8 mouse cellular contexts compared by ENCODE assay signal in genomic region chr9:106452821-106453220, GRCm38 (mm10). TPM values are rescaled to one million over a fixed set of nuclear protein-coding genes. Genes with fewer than 3 reads are reported as not detected.
DNase-seq lines count a peak whose midpoint lies in the region; ATAC-seq lines count a peak whose summit lies in the region.

No protein-coding gene starts in this region.

- peak overlapping the region; percentile 96 for H3K4me2 ChIP-seq in limb, embryonic 12.5 days

- intact Hi-C loops in left cerebral cortex, postnatal 4 days (cut with DNase I): no loop called here

- H3K9me3 ChIP-seq in limb, embryonic 12.5 days: no peaks in the 10 kb centered on the region

- H3K9ac ChIP-seq in limb, embryonic 12.5 days (replicated peaks): peak overlapping the region; percentile 88

- DNase-seq in left cerebral cortex, postnatal 4 days: peak; percentile 91
- no peak for DNase-seq in left cerebral cortex, adult 8-10 months (ENCODE audit: low spot score in 2 of 2)
- DNase-seq in cerebellum, adult 9-11 months: peak; percentile 92
- peak; percentile 67 for DNase-seq in heart, postnatal 4 days
- DNase-seq in retina, embryonic 14.5 days (ENCODE audit: low spot score): peak; percentile 82
- DNase-seq in thymus, postnatal 4 days: no peak
- no peak for DNase-seq in Muller cell, postnatal 12 days (ENCODE audit: inconsistent ontology term)

- H3K4me3 ChIP-seq in limb, embryonic 12.5 days (replicated peaks): peak overlapping the region; percentile 81

- WGBS in limb, embryonic 12.5 days: 0% methylated on average over 7 of the region's 7 CpGs

- peak overlapping the region; percentile 94 for H3K27ac ChIP-seq in limb, embryonic 12.5 days

- peaks cover 17% of the 10 kb centered on the region; the same call in 1 of the 2 replicates for H3K36me3 ChIP-seq in limb, embryonic 12.5 days

- peaks cover 81% of the 10 kb centered on the region for H3K4me1 ChIP-seq in limb, embryonic 12.5 days (replicated peaks)

- no peak for ATAC-seq in limb, embryonic 12.5 days (ENCODE audit: insufficient number of reproducible peaks, insufficient read depth, low FRiP score, low TSS enrichment, low read depth)

- H3K27me3 ChIP-seq in limb, embryonic 12.5 days: no peaks in the 10 kb centered on the region

RNA-seq across cellular contexts. Expression of gene Pcbp4, which starts 0.3 kb away (rescaled TPM):
- 100 to 1,000 TPM; 409 to 418 TPM for total RNA-seq in left cerebral cortex, postnatal 4 days (2021)
- total RNA-seq in left cerebral cortex, adult 8-10 months (2022): 100 to 1,000 TPM; 201 to 223 (median 211) TPM
- 100 to 1,000 TPM in 1 of 2 experiments, 10 to 100 TPM in 1; 96.8 to 101 TPM for total RNA-seq in heart, postnatal 4 days (2021)
- 172 and 176 TPM in 2 replicates for polyA plus RNA-seq in limb, embryonic 12.5 days (2016; fragmentation: Nextera tagmentation; extraction: Ambion mirVana)

RNA-seq across cellular contexts. Expression of gene Abhd14a, which starts 5.3 kb away (rescaled TPM):
- total RNA-seq in left cerebral cortex, postnatal 4 days (2021): 10 to 100 TPM; 70.1 to 71.4 TPM
- 10 to 100 TPM; 31.7 to 35.8 (median 34.5) TPM for total RNA-seq in left cerebral cortex, adult 8-10 months (2022)
- total RNA-seq in heart, postnatal 4 days (2021): 10 to 100 TPM; 23.7 to 26.1 TPM
- polyA plus RNA-seq in limb, embryonic 12.5 days (2016; fragmentation: Nextera tagmentation; extraction: Ambion mirVana): 56.0 and 57.8 TPM in 2 replicates

RNA-seq across cellular contexts. Expression of gene Abhd14b, which starts 5.6 kb away (rescaled TPM):
- 10 to 100 TPM; 13.3 to 13.8 TPM for total RNA-seq in left cerebral cortex, postnatal 4 days (2021)
- total RNA-seq in left cerebral cortex, adult 8-10 months (2022): 10 to 100 TPM; 14.6 to 16.1 (median 15.3) TPM
- total RNA-seq in heart, postnatal 4 days (2021): 1 to 10 TPM; 4.5 to 5.0 TPM
- 10.6 and 16.1 TPM in 2 replicates for polyA plus RNA-seq in limb, embryonic 12.5 days (2016; fragmentation: Nextera tagmentation; extraction: Ambion mirVana)

RNA-seq across cellular contexts. Expression of gene Gpr62, which starts 12.9 kb away (rescaled TPM):
- 1 to 10 TPM in 1 of 2 experiments, under 1 TPM in 1; 0.94 to 1.3 TPM for total RNA-seq in left cerebral cortex, postnatal 4 days (2021)
- 10 to 100 TPM; 11.7 to 15.6 (median 12.7) TPM for total RNA-seq in left cerebral cortex, adult 8-10 months (2022)
- under 1 TPM in 1 of 2 experiments, not detected in 1; 0.14 TPM for total RNA-seq in heart, postnatal 4 days (2021)
- polyA plus RNA-seq in limb, embryonic 12.5 days (2016; fragmentation: Nextera tagmentation; extraction: Ambion mirVana): 0.65 and 0.90 TPM in 2 replicates

RNA-seq across cellular contexts. Expression of gene Acy1, which starts 14.7 kb away (rescaled TPM):
- total RNA-seq in left cerebral cortex, postnatal 4 days (2021): 10 to 100 TPM; 14.3 to 19.0 TPM
- total RNA-seq in left cerebral cortex, adult 8-10 months (2022): 10 to 100 TPM; 23.2 to 24.3 (median 23.7) TPM
- 10 to 100 TPM; 20.5 to 20.6 TPM for total RNA-seq in heart, postnatal 4 days (2021)
- 45.0 and 51.1 TPM in 2 replicates for polyA plus RNA-seq in limb, embryonic 12.5 days (2016; fragmentation: Nextera tagmentation; extraction: Ambion mirVana)

Comparison
In these comparisons a context has a peak if more than half of its experiments do, and no peak if none do; other contexts are left out.
1. DNase-seq: peak in left cerebral cortex, postnatal 4 days (single experiment), cerebellum, adult 9-11 months (single experiment), heart, postnatal 4 days (single experiment) and retina, embryonic 14.5 days (single experiment); none in left cerebral cortex, adult 8-10 months (0 of 2), thymus, postnatal 4 days (single experiment) and Muller cell, postnatal 12 days (single experiment).